Mouse (Mus musculus) ES-E14 (cell line): ENCODE data around the gene Jund. TPM values are rescaled to one million over a fixed set of nuclear protein-coding genes. Genes with fewer than 3 reads are reported as not detected.

ENCODE experiments used
- DNase-seq: peaks from one replicate; pipeline ENCODE4 v3.0.0-alpha.2; 2013; ENCODE audit warnings: low read depth, low spot score
- H3K27ac ChIP-seq: 2 replicates; pipeline ENCODE4 v1.5.1; 2012; ENCODE audit warnings: low read depth, mild to moderate bottlenecking, low read length, moderate library complexity, mixed read lengths; ENCODE audit not compliant: poor library complexity, insufficient read depth, severe bottlenecking
- H3K36me3 ChIP-seq: 2 replicates; pipeline ENCODE4 v1.6.1; 2012; ENCODE audit warnings: mild to moderate bottlenecking, low read length, moderate library complexity, mixed read lengths; ENCODE audit not compliant: control insufficient read depth, poor library complexity, insufficient read depth, severe bottlenecking
- H3K4me1 ChIP-seq, 2 experiments: fragments of 150-350 bp in 1 of 2; sonication (generic) in 1 of 2; 2 replicates each; pipeline ENCODE4 v1.6.1; 2012; ENCODE audit warnings: low read length in 2 of 2, mild to moderate bottlenecking in 1 of 2, mixed read lengths in 1 of 2; ENCODE audit not compliant: control insufficient read depth in 2 of 2, insufficient read depth in 2 of 2, poor library complexity in 1 of 2
- H3K4me3 ChIP-seq, 2 experiments: fragments of 150-350 bp in 1 of 2; sonication (generic) in 1 of 2; 2 replicates each; pipeline ENCODE4 v1.5.1; 2012; ENCODE audit warnings: low read length in 2 of 2, low read depth in 1 of 2, mild to moderate bottlenecking in 1 of 2, mixed read lengths in 1 of 2; ENCODE audit not compliant: insufficient read depth in 1 of 2, poor library complexity in 1 of 2, severe bottlenecking in 1 of 2
- H3K9ac ChIP-seq: 2 replicates; pipeline ENCODE4 v1.6.1; 2012; ENCODE audit warnings: low read depth, mild to moderate bottlenecking, low read length, mixed read lengths; ENCODE audit not compliant: poor library complexity, insufficient read depth, severe bottlenecking
- H3K9me3 ChIP-seq: fragments of 150-350 bp; sonication (generic); 2 replicates; pipeline ENCODE4 v1.6.1; 2012; ENCODE audit warnings: low read depth, mild to moderate bottlenecking, low read length; ENCODE audit not compliant: control insufficient read depth, insufficient read depth
- CHD2 ChIP-seq: IDR thresholded peaks from 2 replicates; pipeline ENCODE4 v1.6.1; 2014; ENCODE audit warnings: mild to moderate bottlenecking, low read depth, low read length, inconsistent platforms
- HCFC1 ChIP-seq: IDR thresholded peaks from 2 replicates; pipeline ENCODE4 v1.6.1; 2012; ENCODE audit warnings: low read length, inconsistent platforms, borderline replicate concordance; ENCODE audit not compliant: insufficient read depth
- MAFK ChIP-seq: IDR thresholded peaks from 2 replicates; pipeline ENCODE4 v1.6.1; 2014; ENCODE audit warnings: mild to moderate bottlenecking, low read depth, low read length, inconsistent platforms; ENCODE audit not compliant: insufficient read depth
- ZC3H11A ChIP-seq: IDR thresholded peaks from 2 replicates; pipeline ENCODE4 v1.6.1; 2012; ENCODE audit warnings: low read depth, mild to moderate bottlenecking, inconsistent platforms, low read length, borderline replicate concordance
- ZNF384 ChIP-seq: IDR thresholded peaks from 2 replicates; pipeline ENCODE4 v1.6.1; 2012; ENCODE audit warnings: low read depth, low read length, inconsistent platforms
- in situ Hi-C, 2 experiments: fragments of 600-800 bp; cut with MboI; formaldehyde crosslinking; loops; one replicate each; pipeline ENCODE4 v1.15.1; 2025; ENCODE audit warnings: low sequenced_read_pairs in 2 of 2, inconsistent platforms in 1 of 2; ENCODE audit not compliant: unreplicated experiment in 2 of 2
- total RNA-seq: library from RNA; depleted of rRNA; stranded (reverse); fragments of 300-350 nt; gene quantifications from 2 replicates; pipeline ENCODE4 v1.2.3, GENCODE M21; 2012

Jund gene
- total RNA-seq, 1 experiment: 60.1 TPM

- Histone ChIP-seq H3K4me1 (peaks cover 3 to 16% of the 10 kb centered on the region in 2 experiments; a peak in 3 of 4 replicates), H3K9me3 (no peaks in the 10 kb centered on the region), H3K36me3 (no peaks in the 10 kb centered on the region), H3K4me3 (peak overlapping the region; percentile 81 to 89), H3K27ac (no peak overlapping the region; the same call in 1 of the 2 replicates), H3K9ac (peak overlapping the region; percentile 97)
- no peak for TF ChIP-seq ZNF384
- no peak for TF ChIP-seq ZC3H11A
- TF ChIP-seq HCFC1: 0 out of 2 replicates have a peak, but pooled peaks have one; percentile 17
- TF ChIP-seq CHD2: no peak
- no peak for TF ChIP-seq MAFK
- DNase-seq: peak; percentile 79
- in situ Hi-C loops: no loop called here
Observed at GRCm38 (mm10) chr8:70700555-70700922, 1.8 kb downstream of the Jund start.

- Histone ChIP-seq H3K27ac (no peak overlapping the region), H3K9me3 (no peaks in the 10 kb centered on the region), H3K9ac (peak overlapping the region; percentile 97; the same call in 1 of the 2 replicates), H3K4me3 (peak overlapping the region; percentile 81 to 89), H3K4me1 (peaks cover 3 to 13% of the 10 kb centered on the region in 2 experiments; a peak in 3 of 4 replicates), H3K36me3 (no peaks in the 10 kb centered on the region)
- no peak for DNase-seq
- in situ Hi-C loops: no loop called here
- no peak for TF ChIP-seq MAFK
- no peak for TF ChIP-seq ZC3H11A
- no peak for TF ChIP-seq HCFC1
Observed at GRCm38 (mm10) chr8:70701048-70701981, 2.6 kb downstream of the Jund start.

DNA sequence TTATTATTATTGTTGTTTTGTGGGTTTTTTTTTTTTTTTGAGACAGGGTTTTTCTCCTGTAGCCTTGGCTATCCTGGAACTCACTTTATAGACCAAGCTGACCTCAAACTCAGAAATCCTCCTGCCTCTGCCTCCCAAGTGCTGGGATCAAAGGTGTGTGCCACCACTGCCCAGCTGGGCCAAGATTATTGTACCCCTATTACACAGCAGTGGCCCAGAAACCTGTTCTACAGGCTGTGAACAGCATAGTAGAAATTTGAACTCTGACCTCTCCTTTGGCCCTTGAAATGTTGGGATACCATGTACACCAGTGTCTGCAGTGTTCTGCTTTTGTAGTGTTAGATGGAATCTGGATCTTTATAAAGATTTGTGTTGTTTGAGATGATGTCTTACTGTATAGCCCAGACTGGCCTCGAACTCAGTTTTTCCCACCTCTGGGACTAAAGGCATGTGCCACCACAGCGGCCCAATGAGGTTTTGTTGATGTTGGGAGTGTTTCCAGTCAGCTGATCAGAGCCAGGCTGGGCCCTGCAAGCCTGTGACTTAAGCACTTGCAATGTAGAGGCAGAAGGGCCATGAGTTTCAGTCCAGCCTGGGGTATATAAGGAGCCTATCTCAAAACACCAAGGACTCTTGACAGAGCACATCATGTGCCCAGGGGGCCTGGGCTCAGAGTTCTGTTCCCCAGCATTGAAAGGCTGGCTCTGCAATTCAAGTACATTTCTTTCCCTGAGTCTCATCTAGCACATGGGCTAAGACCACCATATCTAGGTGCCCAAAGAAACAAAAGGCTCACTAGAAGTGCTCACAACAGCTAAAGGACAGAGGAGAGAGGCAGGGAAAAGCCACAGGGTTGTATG is 3.5 kb downstream of the Jund start:
- Histone ChIP-seq H3K36me3 (no peaks in the 10 kb centered on the region), H3K4me3 (no peak overlapping the region), H3K4me1 (peaks cover 3 to 10% of the 10 kb centered on the region in 2 experiments; a peak in 3 of 4 replicates), H3K9ac (no peak overlapping the region), H3K27ac (no peak overlapping the region), H3K9me3 (no peaks in the 10 kb centered on the region)
- DNase-seq: no peak
- TF ChIP-seq CHD2 (no peak), MAFK (no peak), HCFC1 (no peak), ZC3H11A (no peak), ZNF384 (no peak)
- in situ Hi-C loops: no loop called here

GRCm38 (mm10) chr8:70702842-70703182 is 4.1 kb downstream of the Jund start:
- Histone ChIP-seq H3K9ac (no peak overlapping the region), H3K4me3 (no peak overlapping the region), H3K27ac (no peak overlapping the region), H3K36me3 (no peaks in the 10 kb centered on the region), H3K9me3 (no peaks in the 10 kb centered on the region), H3K4me1 (peaks cover 0 to 5% of the 10 kb centered on the region in 2 experiments; a peak in 2 of 4 replicates)
- in situ Hi-C loops: no loop called here
- no peak for TF ChIP-seq ZC3H11A
- TF ChIP-seq HCFC1: no peak
- TF ChIP-seq CHD2: no peak
- TF ChIP-seq ZNF384: no peak
- TF ChIP-seq MAFK: no peak
- no peak for DNase-seq
